Mouse (Mus musculus) embryonic fibroblast, embryonic 13.5 days (primary cell): ENCODE measurements around the gene Pde4c.
A peak's percentile ranks its signal among the peaks of the same experiment; 100 is the strongest.

Source experiments
- CTCF ChIP-seq: IDR thresholded peaks from 2 replicates; pipeline ENCODE4 v1.5.1; 2011; ENCODE audit warnings: mild to moderate bottlenecking, control low read depth, low read length, moderate library complexity, borderline replicate concordance; ENCODE audit not compliant: insufficient read depth
- POLR2A ChIP-seq: IDR thresholded peaks from 2 replicates; pipeline ENCODE4 v1.6.1; 2011; ENCODE audit warnings: low read depth, mild to moderate bottlenecking, control low read depth, low read length, moderate library complexity

- TF ChIP-seq POLR2A (peak; percentile 81), CTCF (no peak)
Measured at GRCm38 (mm10) chr8:70698310-70699109, 25.0 kb upstream of the Pde4c start, which contains the start of gene Jund.
